Mouse (Mus musculus) embryonic facial prominence, embryonic 10.5 days (tissue): ENCODE measurements around the gene 1700056E22Rik. TPM values are rescaled to one million over a fixed set of nuclear protein-coding genes. Genes with fewer than 3 reads are reported as not detected.

ENCODE experiments used
- DNase-seq: peaks from one replicate; pipeline ENCODE4 v3.0.0-alpha.2; 2017; ENCODE audit warnings: low spot score
- H3K27ac ChIP-seq: fragments of 300-500 bp; sonication (generic); replicated peaks from 2 replicates; pipeline ENCODE4 v1.5.1; 2016; ENCODE audit warnings: mild to moderate bottlenecking
- H3K27me3 ChIP-seq: fragments of 300-500 bp; sonication (generic); replicated peaks from 2 replicates; pipeline ENCODE4 v1.6.1; 2016; ENCODE audit warnings: low read depth, mild to moderate bottlenecking; ENCODE audit not compliant: poor library complexity, severe bottlenecking
- H3K36me3 ChIP-seq: fragments of 300-500 bp; sonication (generic); replicated peaks from 2 replicates; pipeline ENCODE4 v1.6.1; 2016; ENCODE audit warnings: mild to moderate bottlenecking, moderate library complexity
- H3K4me1 ChIP-seq: fragments of 300-500 bp; sonication (generic); 2 replicates; pipeline ENCODE4 v1.6.1; 2016
- H3K4me3 ChIP-seq: fragments of 300-500 bp; sonication (generic); 2 replicates; pipeline ENCODE4 v1.5.1; 2016; ENCODE audit warnings: mild to moderate bottlenecking, moderate library complexity
- H3K9me3 ChIP-seq: fragments of 300-500 bp; sonication (generic); 2 replicates; pipeline ENCODE4 v1.6.1; 2016; ENCODE audit warnings: mild to moderate bottlenecking
- WGBS: fragments of 180-500 bp; shearing (Covaris S2); methylation state at CpG from one replicate; pipeline ENCODE4 v1.1.7; 2016; 5-methylcytosine and 5-hydroxymethylcytosine counted together
- polyA plus RNA-seq: library from polyadenylated mRNA; unstranded; fragments of >200 nt; fragmentation: Nextera tagmentation; extraction: Ambion mirVana; gene quantifications from 2 replicates; pipeline ENCODE4 v1.2.1, GENCODE M21; 2016

Gene 1700056E22Rik
- polyA plus RNA-seq, 1 experiment from 2014 or later, result 1.1 TPM

GRCm38 (mm10) chr1:184061901-184062300 lies 27.8 kb upstream of the 1700056E22Rik start:
- Histone ChIP-seq H3K27me3 (no peaks in the 10 kb centered on the region), H3K27ac (no peak overlapping the region), H3K9me3 (no peaks in the 10 kb centered on the region), H3K36me3 (no peaks in the 10 kb centered on the region), H3K4me1 (0 out of 2 replicates have a peak, but pooled peaks cover 4% of the 10 kb centered on the region), H3K4me3 (no peak overlapping the region)
- WGBS, result 85% methylated on average over 1 of the region's 1 CpGs
- no peak for DNase-seq

GRCm38 (mm10) chr1:184060828-184061734 lies 27.0 kb upstream of the 1700056E22Rik start:
- no peak overlapping the region for H3K4me3 ChIP-seq
- no peaks in the 10 kb centered on the region for H3K27me3 ChIP-seq
- H3K27ac ChIP-seq, result no peak overlapping the region
- H3K4me1 ChIP-seq, result 0 out of 2 replicates have a peak, but pooled peaks cover 4% of the 10 kb centered on the region
- no peaks in the 10 kb centered on the region for H3K9me3 ChIP-seq
- DNase-seq, result peak; percentile 3
- no peaks in the 10 kb centered on the region for H3K36me3 ChIP-seq
- WGBS, result 70% methylated on average over 4 of the region's 4 CpGs

GRCm38 (mm10) chr1:184060381-184060780 lies 26.3 kb upstream of the 1700056E22Rik start:
- 0 out of 2 replicates have a peak, but pooled peaks cover 2% of the 10 kb centered on the region for H3K4me1 ChIP-seq
- no peaks in the 10 kb centered on the region for H3K36me3 ChIP-seq
- 85% methylated on average over 9 of the region's 9 CpGs for WGBS
- no peak overlapping the region for H3K27ac ChIP-seq
- H3K9me3 ChIP-seq, result no peaks in the 10 kb centered on the region
- no peaks in the 10 kb centered on the region for H3K27me3 ChIP-seq
- no peak for DNase-seq
- H3K4me3 ChIP-seq, result no peak overlapping the region

- Histone ChIP-seq H3K27me3 (no peaks in the 10 kb centered on the region), H3K4me3 (no peak overlapping the region), H3K4me1 (0 out of 2 replicates have a peak, but pooled peaks cover 2% of the 10 kb centered on the region), H3K36me3 (no peaks in the 10 kb centered on the region), H3K9me3 (no peaks in the 10 kb centered on the region), H3K27ac (no peak overlapping the region)
- 87% methylated on average over 3 of the region's 3 CpGs for WGBS
- no peak for DNase-seq
These were observed 25.7 kb upstream of the 1700056E22Rik start for GRCm38 (mm10) chr1:184059814-184060213.

- DNase-seq, result no peak
- Histone ChIP-seq H3K27me3 (no peaks in the 10 kb centered on the region), H3K36me3 (no peaks in the 10 kb centered on the region), H3K4me1 (0 out of 2 replicates have a peak, but pooled peaks cover 2% of the 10 kb centered on the region), H3K4me3 (no peak overlapping the region), H3K27ac (no peak overlapping the region), H3K9me3 (no peaks in the 10 kb centered on the region)
- WGBS, result 69% methylated on average over 8 of the region's 8 CpGs
These were observed 24.1 kb upstream of the 1700056E22Rik start for GRCm38 (mm10) chr1:184058206-184058605.

- Histone ChIP-seq H3K27me3 (no peaks in the 10 kb centered on the region), H3K36me3 (no peaks in the 10 kb centered on the region), H3K4me3 (no peak overlapping the region), H3K9me3 (no peaks in the 10 kb centered on the region), H3K27ac (no peak overlapping the region), H3K4me1 (peaks cover 12% of the 10 kb centered on the region)
- no peak for DNase-seq
- WGBS, result 86% methylated on average over 2 of the region's 2 CpGs
These were observed 20.1 kb upstream of the 1700056E22Rik start for GRCm38 (mm10) chr1:184054176-184054575.

GRCm38 (mm10) chr1:184053711-184054110 lies 19.6 kb upstream of the 1700056E22Rik start:
- Histone ChIP-seq H3K9me3 (no peaks in the 10 kb centered on the region), H3K36me3 (no peaks in the 10 kb centered on the region), H3K4me1 (peaks cover 17% of the 10 kb centered on the region), H3K4me3 (no peak overlapping the region), H3K27me3 (no peaks in the 10 kb centered on the region), H3K27ac (no peak overlapping the region)
- no peak for DNase-seq
- WGBS, result 84% methylated on average over 4 of the region's 4 CpGs

- DNase-seq, result no peak
- 86% methylated on average over 4 of the region's 4 CpGs for WGBS
- Histone ChIP-seq H3K4me3 (no peak overlapping the region), H3K27ac (no peak overlapping the region), H3K27me3 (no peaks in the 10 kb centered on the region), H3K9me3 (no peaks in the 10 kb centered on the region), H3K36me3 (no peaks in the 10 kb centered on the region), H3K4me1 (peaks cover 17% of the 10 kb centered on the region)
These were observed 19.0 kb upstream of the 1700056E22Rik start for GRCm38 (mm10) chr1:184053141-184053540.

GRCm38 (mm10) chr1:184052331-184052730 lies 18.2 kb upstream of the 1700056E22Rik start:
- WGBS, result 74% methylated on average over 4 of the region's 4 CpGs

GRCm38 (mm10) chr1:184051824-184052223 lies 17.7 kb upstream of the 1700056E22Rik start:
- H3K27ac ChIP-seq, result no peak overlapping the region
- no peak overlapping the region for H3K4me3 ChIP-seq
- no peaks in the 10 kb centered on the region for H3K36me3 ChIP-seq
- H3K9me3 ChIP-seq, result no peaks in the 10 kb centered on the region
- no peak for DNase-seq
- H3K27me3 ChIP-seq, result no peaks in the 10 kb centered on the region
- peaks cover 25% of the 10 kb centered on the region for H3K4me1 ChIP-seq
- 36% methylated on average over 6 of the region's 6 CpGs for WGBS

More at GRCm38 (mm10) chr1:184052331-184052730, 18.2 kb upstream of the 1700056E22Rik start:
- H3K36me3 ChIP-seq, result no peaks in the 10 kb centered on the region
- H3K4me3 ChIP-seq, result no peak overlapping the region
- H3K27me3 ChIP-seq, result no peaks in the 10 kb centered on the region
- H3K27ac ChIP-seq, result no peak overlapping the region
- no peaks in the 10 kb centered on the region for H3K9me3 ChIP-seq
- peaks cover 20% of the 10 kb centered on the region for H3K4me1 ChIP-seq
- no peak for DNase-seq

- H3K27me3 ChIP-seq, result no peaks in the 10 kb centered on the region
- no peaks in the 10 kb centered on the region for H3K9me3 ChIP-seq
- no peak for DNase-seq
- no peak overlapping the region for H3K4me3 ChIP-seq
- peaks cover 30% of the 10 kb centered on the region for H3K4me1 ChIP-seq
- 59% methylated on average over 1 of the region's 1 CpGs for WGBS
- H3K36me3 ChIP-seq, result no peaks in the 10 kb centered on the region
- no peak overlapping the region for H3K27ac ChIP-seq
These were observed 17.2 kb upstream of the 1700056E22Rik start for GRCm38 (mm10) chr1:184051286-184051685.

- WGBS, result 67% methylated on average over 10 of the region's 10 CpGs
- Histone ChIP-seq H3K27ac (no peak overlapping the region), H3K36me3 (no peaks in the 10 kb centered on the region), H3K9me3 (no peaks in the 10 kb centered on the region), H3K4me1 (peaks cover 46% of the 10 kb centered on the region), H3K4me3 (no peak overlapping the region), H3K27me3 (no peaks in the 10 kb centered on the region)
- DNase-seq, result no peak
These were observed 14.7 kb upstream of the 1700056E22Rik start for GRCm38 (mm10) chr1:184048675-184049418.
